Mouse (Mus musculus): ENCODE results near the gene Chrm3. TPM values are rescaled to one million over a fixed set of nuclear protein-coding genes. Genes with fewer than 3 reads are reported as not detected.

The Chrm3 gene
- total RNA-seq, 2 experiments from 2014 or later: 41.6 to 47.2 TPM

Small RNA genes within 50 kb of the gene (microRNA-seq; reads per million reads assigned to microRNA genes)
- gene Gm24187: 0 reads per million in 2 experiments
